Mouse (Mus musculus): ENCODE measurements around the gene Npas3.

- TF ChIP-seq CTCF (IDR thresholded peaks at IDR 0.05; ENCODE audit: low read depth), result no peak
- no peak for TF ChIP-seq EP300 (IDR thresholded peaks at IDR 0.05; ENCODE audit: low read depth)
These were observed 577.6 kb downstream of the Npas3 start for GRCm38 (mm10) chr12:53825898-53826605.
